Mouse (Mus musculus) ES-E14 (cell line): ENCODE data around the gene Lypd6b.

ENCODE experiments used
- CHD2 ChIP-seq: IDR thresholded peaks from 2 replicates; pipeline ENCODE4 v1.6.1; 2014; ENCODE audit warnings: mild to moderate bottlenecking, low read depth, low read length, inconsistent platforms
- HCFC1 ChIP-seq: IDR thresholded peaks from 2 replicates; pipeline ENCODE4 v1.6.1; 2012; ENCODE audit warnings: low read length, inconsistent platforms, borderline replicate concordance; ENCODE audit not compliant: insufficient read depth
- ZC3H11A ChIP-seq: IDR thresholded peaks from 2 replicates; pipeline ENCODE4 v1.6.1; 2012; ENCODE audit warnings: low read depth, mild to moderate bottlenecking, inconsistent platforms, low read length, borderline replicate concordance

- TF ChIP-seq HCFC1, result no peak
- no peak for TF ChIP-seq CHD2
- no peak for TF ChIP-seq ZC3H11A
Observed at GRCm38 (mm10) chr2:49940372-49940771, 152.9 kb downstream of the Lypd6b start.
